Mouse (Mus musculus): ENCODE data around the gene Rassf7.

DNA sequence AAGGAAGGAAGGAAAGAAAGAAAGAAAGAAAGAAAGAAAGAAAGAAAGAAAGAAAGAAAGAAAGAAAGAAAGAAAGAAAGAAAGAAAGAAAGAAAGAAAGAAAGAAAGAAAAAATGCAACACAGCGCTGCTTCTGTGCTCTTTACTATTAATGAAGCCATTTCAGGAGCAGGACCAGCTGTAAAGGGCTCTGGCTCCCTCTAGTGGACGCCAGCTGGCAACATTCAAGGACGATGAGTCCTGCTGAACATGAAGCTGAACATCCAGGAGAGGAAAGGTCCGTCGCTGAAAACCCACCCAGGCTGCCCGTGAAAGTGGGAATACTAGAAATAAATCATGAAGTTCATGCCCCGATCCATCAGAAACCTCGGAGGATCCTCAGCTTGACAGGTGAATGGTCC is 39.5 kb upstream of the Rassf7 start:
- no peak for TF ChIP-seq POLR2A (IDR thresholded peaks at IDR 0.05; ENCODE audit: insufficient read depth, low read depth, low read length)
- peak; percentile 86 for TF ChIP-seq CTCF (IDR thresholded peaks at IDR 0.05)
- TF ChIP-seq EP300 (IDR thresholded peaks at IDR 0.05; ENCODE audit: insufficient read depth, low read depth, low read length), result peak; percentile 97

All from heart, adult 2 months (tissue).